ENCODE assay signal across 29 mouse cellular contexts in genomic region chr1:181599376-181599775, GRCm38 (mm10). TPM values are rescaled to one million over a fixed set of nuclear protein-coding genes. Genes with fewer than 3 reads are reported as not detected.
DNase-seq lines count a peak whose midpoint lies in the region; ATAC-seq lines count a peak whose summit lies in the region.
"Had no signal": no experiment of that assay in that cellular context is flagged by ENCODE, and none has a peak within 500 bp of the region (broad histone marks: within the 10 kb centered on the region; RNA-seq: fewer than 3 reads in every experiment).

No protein-coding gene starts in this region.

- H3K4me3 ChIP-seq in midbrain, embryonic 13.5 days (replicated peaks), result no peak overlapping the region
- H3K4me3 ChIP-seq: embryonic facial prominence, embryonic 13.5 days; embryonic facial prominence, embryonic 15.5 days; erythroblast, embryonic 14.5 days; forebrain, embryonic 10.5 days; forebrain, embryonic 12.5 days had no signal

- H3K36me3 ChIP-seq in midbrain, embryonic 13.5 days, result no peaks in the 10 kb centered on the region
- H3K36me3 ChIP-seq: embryonic facial prominence, embryonic 13.5 days; embryonic facial prominence, embryonic 15.5 days; forebrain, embryonic 10.5 days; forebrain, embryonic 12.5 days; G1E had no signal

- no peak for ATAC-seq in inflammation-experienced regulatory T-cells, adult 6 months
- no peak for ATAC-seq in midbrain, embryonic 13.5 days
- ATAC-seq: activated CD4-positive, CD25-positive, alpha-beta regulatory T cell, adult 4 months; CD4-positive, CD25-positive, alpha-beta regulatory T cell, adult 4 months; forebrain, embryonic 14.5 days; Patski had no signal

- H3K27ac ChIP-seq in midbrain, embryonic 13.5 days, result no peak overlapping the region
- H3K27ac ChIP-seq: embryonic facial prominence, embryonic 13.5 days; embryonic facial prominence, embryonic 15.5 days; forebrain, embryonic 10.5 days; forebrain, embryonic 12.5 days had no signal

- H3K9me3 ChIP-seq in midbrain, embryonic 13.5 days, result no peaks in the 10 kb centered on the region
- H3K9me3 ChIP-seq: embryonic facial prominence, embryonic 13.5 days; embryonic facial prominence, embryonic 15.5 days; forebrain, embryonic 10.5 days; forebrain, embryonic 12.5 days; G1E had no signal

- H3K4me2 ChIP-seq in midbrain, embryonic 13.5 days (replicated peaks), result no peak overlapping the region
- H3K4me2 ChIP-seq: embryonic facial prominence, embryonic 13.5 days; embryonic facial prominence, embryonic 15.5 days; forebrain, embryonic 12.5 days had no signal

- DNase-seq in heart, adult 11 months, result peak; percentile 81
- DNase-seq in heart, adult 9 months (ENCODE audit: low spot score in 2 of 2), result no peak
- peak; percentile 1 for DNase-seq in mesoderm, embryonic 11.5 days (ENCODE audit: low read depth, low spot score)
- DNase-seq in thymus, postnatal 14 days, result peak; percentile 38
- DNase-seq in thymus, postnatal 36 days, result peak; percentile 5 to 12
- DNase-seq in cerebellum, adult 9-10 months, result no peak
- DNase-seq: adrenal gland, adult 8-10 months; adrenal gland, postnatal 14 days; adrenal gland, postnatal 36 days; B cell, adult 2 months; cerebellum, adult 11-12 months; cerebellum, adult 2 months; cerebellum, adult 9-11 months; cerebellum, postnatal 14 days; cerebellum, postnatal 36 days; embryo, embryonic 11 days had no signal

- WGBS in midbrain, embryonic 13.5 days, result 53% methylated on average over 4 of the region's 4 CpGs

- no peaks in the 10 kb centered on the region for H3K27me3 ChIP-seq in midbrain, embryonic 13.5 days
- H3K27me3 ChIP-seq: CH12.LX; embryonic facial prominence, embryonic 13.5 days; embryonic facial prominence, embryonic 15.5 days; forebrain, embryonic 12.5 days had no signal

- no peak overlapping the region for H3K9ac ChIP-seq in midbrain, embryonic 13.5 days (replicated peaks)
- H3K9ac ChIP-seq: embryonic facial prominence, embryonic 13.5 days; embryonic facial prominence, embryonic 15.5 days; forebrain, embryonic 12.5 days had no signal

- no peaks in the 10 kb centered on the region for H3K4me1 ChIP-seq in midbrain, embryonic 13.5 days (replicated peaks)
- H3K4me1 ChIP-seq: embryonic facial prominence, embryonic 13.5 days; embryonic facial prominence, embryonic 15.5 days; forebrain, embryonic 12.5 days had no signal

RNA-seq across cellular contexts. Expression of gene Dnah14, which starts 23.0 kb away (rescaled TPM):
- 1 to 10 TPM; 3.0 to 5.2 (median 3.1) TPM for polyA plus RNA-seq in inflammation-experienced regulatory T-cells, adult 6 months (2017; shearing (Covaris generic))
- 0.73 and 0.82 TPM in 2 replicates for polyA plus RNA-seq in midbrain, embryonic 13.5 days (2015; fragmentation: Nextera tagmentation; extraction: Ambion mirVana)
- polyA plus RNA-seq: erythroblast, embryonic 14.5 days; G1E had no signal

Comparison
In these comparisons a context has a peak if more than half of its experiments do, and no peak if none do; other contexts are left out.
1. DNase-seq: peak in heart, adult 11 months (single experiment), mesoderm, embryonic 11.5 days (single experiment), thymus, postnatal 14 days (single experiment) and thymus, postnatal 36 days (2 of 2); none in heart, adult 9 months (0 of 2) and cerebellum, adult 9-10 months (single experiment).